Mouse (Mus musculus) stomach, embryonic 14.5 days (tissue): ENCODE measurements around the gene Nyap2. TPM values are rescaled to one million over a fixed set of nuclear protein-coding genes. Genes with fewer than 3 reads are reported as not detected.
"Not testable (repeated sequence)": the region's sequence is repeated elsewhere in the genome, so short reads cannot be mapped to it uniquely, and the experiment has no call there.

Source experiments
- ATAC-seq: fragments of 200-750 bp; cut with Nextera tagmentation; 2 replicates; pipeline ENCODE4 v1.8.0; 2017; ENCODE audit warnings: low read depth, moderate TSS enrichment; ENCODE audit not compliant: insufficient number of reproducible peaks, insufficient read depth, low FRiP score
- H3K27ac ChIP-seq: fragments of 300-500 bp; sonication (generic); 2 replicates; pipeline ENCODE4 v1.5.1; 2014; ENCODE audit warnings: mild to moderate bottlenecking, low read length, moderate library complexity, mixed read lengths
- H3K27me3 ChIP-seq: fragments of 300-500 bp; sonication (generic); 2 replicates; pipeline ENCODE4 v1.6.1; 2014; ENCODE audit warnings: low read length, control low read depth, mixed read lengths; ENCODE audit not compliant: control insufficient read depth, insufficient read depth
- H3K36me3 ChIP-seq: fragments of 300-500 bp; sonication (generic); 2 replicates; pipeline ENCODE4 v1.6.1; 2014; ENCODE audit warnings: mild to moderate bottlenecking, control low read depth, low read length, moderate library complexity, mixed read lengths; ENCODE audit not compliant: control insufficient read depth, insufficient read depth
- H3K4me1 ChIP-seq: fragments of 300-500 bp; sonication (generic); 2 replicates; pipeline ENCODE4 v1.6.1; 2014; ENCODE audit warnings: low read length, control low read depth, mixed read lengths; ENCODE audit not compliant: control insufficient read depth, insufficient read depth
- H3K4me2 ChIP-seq: fragments of 300-500 bp; sonication (generic); replicated peaks from 2 replicates; pipeline ENCODE4 v1.6.1; 2014; ENCODE audit warnings: low read depth, low read length, control low read depth
- H3K4me3 ChIP-seq: fragments of 300-500 bp; sonication (generic); 2 replicates; pipeline ENCODE4 v1.5.1; 2014; ENCODE audit warnings: low read depth, low read length, control low read depth
- H3K9ac ChIP-seq: fragments of 300-500 bp; sonication (generic); replicated peaks from 2 replicates; pipeline ENCODE4 v1.6.1; 2014; ENCODE audit warnings: low read depth, mild to moderate bottlenecking, control low read depth, low read length, moderate library complexity, mixed read lengths
- H3K9me3 ChIP-seq: fragments of 300-500 bp; sonication (generic); 2 replicates; pipeline ENCODE4 v1.6.1; 2016; ENCODE audit warnings: low read depth, low read length, control low read depth; ENCODE audit not compliant: control insufficient read depth
- WGBS: fragments of 180-500 bp; shearing (Covaris S2); extraction: QIAGEN DNeasy Blood & Tissue Kit; methylation state at CpG from one replicate; pipeline ENCODE4 v1.1.7; 2014; 5-methylcytosine and 5-hydroxymethylcytosine counted together
- polyA plus RNA-seq: library from polyadenylated mRNA; unstranded; fragments of >200 nt; fragmentation: Nextera tagmentation; extraction: Ambion mirVana; gene quantifications from 2 replicates; pipeline ENCODE4 v1.2.1, GENCODE M21; 2014

Nyap2 gene
- polyA plus RNA-seq, 1 experiment from 2014 or later = 0.56 TPM

DNA sequence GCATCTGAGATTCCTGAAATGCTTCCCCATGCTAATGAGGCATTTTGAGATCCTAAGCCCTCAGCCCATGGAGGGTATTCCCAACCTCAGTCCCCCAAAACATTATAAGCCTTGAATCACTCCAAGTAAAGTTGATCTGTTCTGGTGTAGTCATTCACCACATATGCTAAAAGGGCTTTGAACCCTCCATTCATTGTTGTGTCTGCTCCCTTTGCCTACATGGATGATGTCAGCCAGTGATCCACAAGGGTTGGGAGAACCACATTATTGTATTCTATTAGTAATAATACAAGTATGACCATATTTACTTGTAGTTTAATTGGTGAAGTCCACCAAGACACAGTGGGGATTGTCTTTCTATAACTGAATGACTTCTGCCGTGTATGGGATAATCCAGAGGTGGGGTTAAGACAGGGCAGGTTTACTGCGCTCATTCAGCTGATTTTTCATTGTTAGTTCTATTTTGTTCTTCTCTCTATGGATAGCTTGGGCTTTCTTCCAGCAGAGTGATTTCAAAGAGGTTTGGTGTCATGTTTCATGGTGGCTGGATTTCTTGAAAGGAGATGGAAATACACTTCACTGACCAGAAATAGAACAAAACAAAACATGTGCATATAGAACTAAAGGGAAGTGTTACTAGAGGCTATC is 155.1 kb downstream of the Nyap2 start:
- Histone ChIP-seq H3K36me3 (no peaks in the 10 kb centered on the region), H3K9me3 (no peaks in the 10 kb centered on the region), H3K4me1 (no peaks in the 10 kb centered on the region), H3K4me3 (no peak overlapping the region), H3K27ac (no peak overlapping the region), H3K27me3 (no peaks in the 10 kb centered on the region), H3K9ac (no peak overlapping the region), H3K4me2 (no peak overlapping the region)
- ATAC-seq = no peak
- WGBS = 43% methylated on average over 2 of the region's 2 CpGs

DNA sequence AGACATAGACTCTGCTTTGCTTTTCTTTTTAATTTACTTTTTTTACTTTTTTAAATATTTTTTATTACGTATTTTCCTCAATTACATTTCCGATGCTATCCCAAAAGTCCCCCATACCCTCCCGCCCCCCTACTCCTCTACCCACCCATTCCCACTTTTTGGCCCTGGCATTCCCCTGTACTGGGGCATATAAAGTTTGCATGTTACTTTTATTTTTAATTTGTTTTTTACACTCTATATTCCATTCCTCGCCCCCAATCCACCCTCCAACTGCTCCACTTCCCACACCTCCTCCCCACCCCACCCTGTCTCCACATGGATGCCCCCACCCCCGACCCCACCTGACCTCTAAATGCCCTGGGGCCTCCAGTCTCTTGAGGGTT is 155.6 kb downstream of the Nyap2 start:
- H3K4me1 ChIP-seq, H3K27ac ChIP-seq, H3K36me3 ChIP-seq, H3K9ac ChIP-seq, H3K27me3 ChIP-seq, H3K9me3 ChIP-seq, H3K4me3 ChIP-seq, H3K4me2 ChIP-seq, ATAC-seq: not testable (repeated sequence)
- whole genome bisulfite sequencing = 88% methylated on average over 5 of the region's 5 CpGs

DNA sequence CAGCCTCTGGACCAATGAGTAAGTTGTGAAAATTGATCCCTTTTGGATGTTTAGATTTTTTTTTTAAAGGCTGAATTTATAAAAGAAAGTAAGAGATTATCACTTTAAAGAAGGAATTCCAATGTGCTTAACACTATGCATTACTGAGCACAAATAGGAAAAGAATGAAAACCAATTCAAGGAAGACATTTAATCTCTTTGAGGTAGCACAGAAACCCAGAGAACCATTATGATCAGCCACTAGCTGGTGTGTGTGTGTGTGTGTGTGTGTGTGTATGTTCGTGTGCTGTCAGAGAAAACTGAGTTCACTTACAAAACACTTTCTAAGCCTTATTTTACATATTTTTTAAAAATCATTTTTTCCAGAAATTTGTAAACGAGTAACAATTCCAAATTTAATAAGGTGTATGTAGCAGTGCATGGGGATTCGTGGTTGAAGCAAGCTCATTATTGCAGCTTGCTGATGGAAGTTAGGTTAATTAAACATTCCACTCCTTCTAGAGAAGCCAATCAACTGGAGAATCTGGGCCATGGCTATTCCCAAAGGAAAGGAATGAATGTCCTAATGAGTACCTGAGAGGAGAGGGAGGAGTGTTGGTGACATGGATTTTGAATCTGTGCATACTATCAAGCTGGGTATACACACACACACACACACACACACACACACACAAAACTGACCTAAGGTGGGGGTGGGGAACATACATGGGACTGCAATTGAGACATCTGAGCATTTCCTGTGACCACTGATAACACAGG is 171.9 kb downstream of the Nyap2 start:
- no peak for ATAC-seq
- H3K4me1 ChIP-seq = no peaks in the 10 kb centered on the region
- no peaks in the 10 kb centered on the region for H3K36me3 ChIP-seq
- no peak overlapping the region for H3K9ac ChIP-seq
- no peaks in the 10 kb centered on the region for H3K9me3 ChIP-seq
- no peak overlapping the region for H3K4me3 ChIP-seq
- no peaks in the 10 kb centered on the region for H3K27me3 ChIP-seq
- H3K4me2 ChIP-seq = no peak overlapping the region
- WGBS = 83% methylated on average over 3 of the region's 3 CpGs
- no peak overlapping the region for H3K27ac ChIP-seq

DNA sequence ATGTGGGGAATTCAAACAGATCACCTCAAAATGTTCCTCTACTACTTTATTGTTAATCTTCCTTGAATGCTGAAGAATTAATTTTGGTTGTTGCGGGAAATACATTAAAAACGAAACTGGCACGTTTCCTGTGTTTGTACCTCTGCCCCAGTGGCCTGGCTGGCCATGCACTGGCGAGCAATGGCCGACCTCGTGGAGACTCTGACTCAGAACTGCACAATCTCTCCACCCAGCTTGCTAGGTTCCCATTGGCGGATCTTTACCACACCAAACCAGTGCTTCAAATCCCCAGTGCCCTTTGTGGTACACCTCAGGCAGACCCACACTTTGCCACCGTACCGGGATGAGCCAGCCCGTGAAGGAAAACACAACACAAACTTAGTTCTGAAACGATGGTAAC is 173.3 kb downstream of the Nyap2 start:
- Histone ChIP-seq H3K27ac (no peak overlapping the region), H3K4me2 (no peak overlapping the region), H3K4me3 (no peak overlapping the region), H3K27me3 (no peaks in the 10 kb centered on the region), H3K9me3 (no peaks in the 10 kb centered on the region), H3K36me3 (no peaks in the 10 kb centered on the region), H3K9ac (no peak overlapping the region), H3K4me1 (no peaks in the 10 kb centered on the region)
- WGBS = 92% methylated on average over 11 of the region's 11 CpGs
- no peak for ATAC-seq

DNA sequence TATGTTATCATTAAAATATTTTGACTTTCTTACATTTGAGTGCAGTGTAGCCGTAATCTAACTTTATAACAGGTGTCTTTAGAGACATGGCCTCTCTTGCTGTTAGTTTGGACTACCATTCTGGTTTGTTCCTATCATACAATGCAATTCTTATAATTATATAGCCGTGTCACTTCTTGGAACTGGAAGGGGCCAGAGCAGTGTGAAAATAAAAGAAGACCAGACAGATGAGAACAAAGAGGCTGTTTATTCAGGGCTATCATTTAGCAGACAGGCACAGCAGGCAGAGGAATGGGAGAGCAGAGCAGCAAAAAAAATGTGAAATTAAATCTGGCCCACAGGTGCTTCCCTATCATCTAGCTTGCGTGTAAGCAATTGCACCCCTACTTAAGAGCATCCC is 189.7 kb downstream of the Nyap2 start:
- H3K27ac ChIP-seq = no peak overlapping the region
- H3K27me3 ChIP-seq = no peaks in the 10 kb centered on the region
- H3K9me3 ChIP-seq = no peaks in the 10 kb centered on the region
- no peaks in the 10 kb centered on the region for H3K4me1 ChIP-seq
- WGBS = 61% methylated on average over 3 of the region's 3 CpGs
- H3K4me3 ChIP-seq = no peak overlapping the region
- no peaks in the 10 kb centered on the region for H3K36me3 ChIP-seq
- ATAC-seq = no peak
- H3K4me2 ChIP-seq = no peak overlapping the region
- H3K9ac ChIP-seq = no peak overlapping the region

DNA sequence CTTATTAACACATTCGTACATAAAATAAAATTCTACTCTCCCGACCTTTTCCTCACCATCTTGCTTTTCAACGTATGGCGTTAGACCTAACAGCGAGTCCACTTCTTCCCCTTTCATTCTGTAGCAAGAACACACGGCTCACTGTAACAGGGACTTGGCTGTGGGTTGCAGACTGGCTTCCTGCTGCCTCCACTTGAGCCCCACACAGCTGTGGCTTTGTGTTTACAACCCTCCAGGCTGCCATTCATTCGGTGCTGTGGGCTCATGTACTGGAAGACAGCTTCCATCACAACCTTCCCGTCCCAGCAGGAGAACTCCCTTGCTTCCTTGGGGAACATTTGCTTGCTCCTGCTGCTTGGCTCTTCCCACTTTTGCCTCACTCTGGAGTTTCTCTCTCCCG is 204.2 kb downstream of the Nyap2 start:
- no peak overlapping the region for H3K9ac ChIP-seq
- H3K27ac ChIP-seq = 0 out of 2 replicates have a peak overlapping the region, but pooled peaks have one; percentile 21
- no peak overlapping the region for H3K4me2 ChIP-seq
- H3K4me1 ChIP-seq = no peaks in the 10 kb centered on the region
- WGBS = 52% methylated on average over 9 of the region's 9 CpGs
- H3K36me3 ChIP-seq = no peaks in the 10 kb centered on the region
- no peak overlapping the region for H3K4me3 ChIP-seq
- no peaks in the 10 kb centered on the region for H3K9me3 ChIP-seq
- no peaks in the 10 kb centered on the region for H3K27me3 ChIP-seq
- no peak for ATAC-seq

DNA sequence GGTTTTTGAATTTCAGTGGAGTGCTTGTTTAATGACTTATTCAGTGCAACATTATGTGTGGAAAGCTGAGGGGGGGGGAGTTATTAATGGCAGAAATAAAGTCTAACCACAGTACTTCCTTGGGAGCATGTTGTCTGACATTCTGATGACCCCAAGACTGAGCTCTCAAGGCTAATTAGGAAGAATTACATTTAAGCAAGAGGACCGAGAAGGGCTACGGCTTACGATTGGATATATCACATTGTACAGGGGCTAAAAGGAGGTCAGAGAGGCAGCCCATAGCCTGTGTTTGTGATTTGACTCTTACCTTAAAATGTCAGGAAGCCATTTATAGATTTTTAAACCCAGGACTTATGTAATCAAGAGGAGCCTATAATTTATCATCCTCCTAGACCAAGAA is 208.9 kb downstream of the Nyap2 start:
- 43% methylated on average over 3 of the region's 3 CpGs for WGBS
- Histone ChIP-seq H3K9ac (no peak overlapping the region), H3K4me3 (no peak overlapping the region), H3K27me3 (no peaks in the 10 kb centered on the region), H3K4me2 (no peak overlapping the region), H3K27ac (no peak overlapping the region), H3K4me1 (no peaks in the 10 kb centered on the region), H3K36me3 (no peaks in the 10 kb centered on the region), H3K9me3 (no peaks in the 10 kb centered on the region)
- no peak for ATAC-seq

DNA sequence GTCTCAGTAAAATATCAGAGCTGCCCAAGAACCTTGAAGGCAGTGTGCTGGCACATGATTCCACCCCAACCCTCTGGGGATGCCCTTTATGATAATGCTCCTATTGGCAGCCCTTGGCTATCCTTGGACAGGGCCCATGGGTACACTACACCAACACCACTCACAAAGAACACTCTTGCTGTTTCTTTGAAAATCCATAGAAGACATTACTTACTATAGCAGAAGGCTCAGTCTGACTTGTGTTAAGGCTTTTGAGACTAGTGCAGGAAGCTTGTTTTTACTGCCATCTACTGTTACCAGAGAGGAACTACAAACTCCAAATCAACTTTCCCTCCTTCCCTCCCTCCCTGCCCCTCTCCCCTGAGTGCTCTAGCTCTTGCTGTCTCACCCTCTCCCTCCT is 210.3 kb downstream of the Nyap2 start:
- Histone ChIP-seq H3K4me3 (no peak overlapping the region), H3K9ac (no peak overlapping the region), H3K9me3 (no peaks in the 10 kb centered on the region), H3K4me2 (no peak overlapping the region), H3K4me1 (no peaks in the 10 kb centered on the region), H3K36me3 (no peaks in the 10 kb centered on the region), H3K27me3 (no peaks in the 10 kb centered on the region), H3K27ac (no peak overlapping the region)
- peak; percentile 56; the same call in 1 of the 2 replicates for ATAC-seq

DNA sequence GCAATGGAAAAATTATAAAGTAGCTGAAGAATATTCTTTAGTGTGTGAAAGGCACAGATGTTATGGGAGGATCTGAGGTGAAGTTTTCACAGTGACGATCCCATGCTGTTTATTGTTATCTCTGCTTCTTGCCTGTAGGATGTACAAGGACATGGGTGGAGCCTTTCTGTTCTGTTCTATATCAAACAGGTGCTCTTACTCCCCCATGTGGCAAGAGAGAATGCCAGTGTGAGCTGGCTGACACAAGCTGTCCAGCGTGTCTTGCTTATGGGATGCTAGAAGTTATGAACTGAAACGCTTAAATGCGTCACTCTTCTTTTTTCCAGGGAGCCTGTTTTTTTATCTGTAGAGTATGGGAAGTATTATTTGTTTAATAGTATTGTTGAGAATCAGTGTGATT is 224.0 kb downstream of the Nyap2 start:
- Histone ChIP-seq H3K27ac (no peak overlapping the region), H3K36me3 (no peaks in the 10 kb centered on the region), H3K9me3 (no peaks in the 10 kb centered on the region), H3K4me1 (no peaks in the 10 kb centered on the region), H3K4me3 (no peak overlapping the region), H3K27me3 (no peaks in the 10 kb centered on the region), H3K4me2 (no peak overlapping the region), H3K9ac (no peak overlapping the region)
- ATAC-seq = no peak
- WGBS = 48% methylated on average over 4 of the region's 4 CpGs
